Mouse (Mus musculus) c-Kit-negative CD71-positive TER-119-positive erythroid progenitor cells, embryonic 14.5 days (primary cell): Measurements from ENCODE around the gene Cenpx.
"Not testable (repeated sequence)": the region's sequence is repeated elsewhere in the genome, so short reads cannot be mapped to it uniquely, and the experiment has no call there.

Source experiments
- DNase-seq: peaks from one replicate; pipeline ENCODE4 v3.0.0-alpha.2; 2013; ENCODE audit warnings: low read depth, low spot score

The Cenpx gene

DNA sequence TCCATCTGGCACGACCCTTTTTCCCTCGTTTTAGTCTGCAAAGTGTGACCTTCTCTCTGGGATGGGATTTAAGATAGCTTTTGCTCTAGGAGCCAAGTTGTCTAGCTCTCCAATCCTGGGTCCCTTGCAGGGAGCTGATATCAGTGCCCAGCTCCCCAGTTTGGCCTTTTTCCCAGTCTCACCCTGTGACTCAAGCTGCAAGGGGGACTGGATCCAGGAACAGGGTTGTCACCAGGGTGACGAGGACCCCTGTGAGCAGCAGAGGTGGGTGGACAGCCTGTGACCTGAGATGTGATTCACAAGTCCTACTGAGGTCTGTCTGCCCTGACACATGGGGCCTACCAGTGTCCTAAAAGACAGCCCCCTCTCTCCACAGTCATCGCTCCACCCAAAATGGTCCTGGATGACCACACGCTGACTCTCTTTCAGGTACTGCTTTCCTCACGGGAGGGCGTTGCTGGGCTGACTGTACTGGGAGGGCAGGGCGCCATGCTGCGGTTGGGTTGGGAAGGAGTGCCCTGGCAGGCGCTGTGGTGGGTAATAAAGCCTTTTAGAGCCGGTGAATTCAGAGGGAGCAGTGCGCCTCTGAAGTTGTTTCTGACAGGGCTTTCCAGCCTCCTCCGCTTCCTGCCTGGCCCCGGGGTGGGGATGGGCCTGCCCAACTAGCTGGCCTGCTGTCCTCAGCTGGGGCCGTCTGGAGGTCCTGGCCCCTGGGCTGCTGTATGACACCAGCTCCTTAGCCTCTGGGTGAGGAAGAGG, 9.7 kb downstream of the Cenpx start:
- no peak for DNase-seq

DNA sequence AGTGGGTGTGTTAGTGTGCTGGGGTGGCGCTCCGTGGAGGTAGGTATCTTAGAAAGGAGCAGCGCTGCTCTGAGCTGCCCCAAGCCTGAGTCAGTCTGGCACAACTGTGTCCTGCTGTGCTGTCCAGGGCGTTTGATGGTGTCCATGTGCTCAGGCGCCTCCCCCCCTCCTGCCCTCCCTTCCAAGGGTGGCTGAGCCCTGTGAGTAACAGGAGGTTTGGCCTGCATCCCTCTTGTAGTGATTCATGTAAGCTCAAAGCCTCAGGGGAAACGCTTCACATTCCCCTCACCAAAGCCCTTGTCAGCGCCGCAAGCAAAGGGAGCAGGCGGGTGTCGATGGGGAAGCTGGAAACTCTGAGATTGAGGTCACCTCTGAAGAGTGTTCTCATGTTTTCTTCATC, 15.8 kb downstream of the Cenpx start:
- DNase-seq, result no peak

DNA sequence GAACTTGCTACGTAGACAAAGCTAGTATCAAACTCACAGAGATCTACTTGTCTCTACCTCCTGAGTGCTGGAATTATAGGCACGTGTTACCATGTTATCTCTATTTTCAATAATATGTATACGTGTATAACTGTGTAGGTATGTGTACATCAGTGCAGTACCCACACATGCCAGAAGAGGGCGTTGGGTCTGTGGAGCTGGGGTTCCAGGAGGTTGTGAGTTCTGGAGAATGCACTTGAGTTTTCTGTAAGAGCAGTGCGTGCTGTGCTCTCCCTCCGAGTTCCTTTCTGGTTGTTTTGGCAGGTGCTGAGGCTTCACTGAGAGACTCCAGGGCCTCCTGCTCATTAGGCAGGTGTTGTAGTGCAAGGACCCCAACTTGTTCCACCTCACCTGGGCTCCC, 17.0 kb downstream of the Cenpx start:
- DNase-seq, result no peak

DNA sequence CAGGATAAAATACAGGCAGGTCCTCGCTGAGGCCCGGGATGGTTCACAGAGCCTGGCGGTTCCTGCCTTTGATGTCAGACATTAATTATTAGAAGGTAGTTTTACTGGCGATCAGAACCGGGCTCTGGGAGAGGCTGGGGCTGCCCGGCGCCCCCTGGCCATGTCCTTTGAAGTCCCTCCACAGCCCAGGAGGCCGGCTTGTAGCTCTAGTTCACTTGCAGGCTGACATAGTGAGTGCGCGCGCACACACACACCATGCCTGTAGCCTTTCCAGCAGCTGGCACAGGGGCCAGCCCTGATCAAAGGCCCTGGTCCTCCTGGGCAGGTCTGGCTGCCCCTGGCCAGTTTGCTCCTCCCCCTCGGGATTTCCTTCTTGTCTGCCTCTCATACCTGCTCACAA, 17.9 kb downstream of the Cenpx start:
- DNase-seq, result no peak

DNA sequence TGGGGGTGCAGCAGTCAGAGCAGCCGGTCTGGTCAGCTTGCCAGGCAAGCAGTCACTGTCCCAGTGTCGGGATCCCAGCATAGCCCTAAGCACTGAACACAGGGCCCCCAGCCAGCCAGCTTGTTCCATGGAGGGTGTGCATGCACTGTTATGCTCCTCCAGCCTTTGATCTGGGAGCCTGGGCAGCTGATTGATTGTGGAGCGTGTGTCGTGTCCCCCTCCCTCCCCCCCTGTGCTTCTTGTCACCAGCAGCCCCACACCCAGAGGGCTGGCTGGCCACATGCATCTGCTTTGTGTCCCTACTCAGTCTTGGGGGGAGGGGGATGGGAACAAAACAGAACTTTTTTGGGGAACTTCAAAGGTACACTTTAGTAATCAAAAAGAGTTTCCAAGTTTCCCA, 18.4 kb downstream of the Cenpx start:
- DNase-seq, result no peak

DNA sequence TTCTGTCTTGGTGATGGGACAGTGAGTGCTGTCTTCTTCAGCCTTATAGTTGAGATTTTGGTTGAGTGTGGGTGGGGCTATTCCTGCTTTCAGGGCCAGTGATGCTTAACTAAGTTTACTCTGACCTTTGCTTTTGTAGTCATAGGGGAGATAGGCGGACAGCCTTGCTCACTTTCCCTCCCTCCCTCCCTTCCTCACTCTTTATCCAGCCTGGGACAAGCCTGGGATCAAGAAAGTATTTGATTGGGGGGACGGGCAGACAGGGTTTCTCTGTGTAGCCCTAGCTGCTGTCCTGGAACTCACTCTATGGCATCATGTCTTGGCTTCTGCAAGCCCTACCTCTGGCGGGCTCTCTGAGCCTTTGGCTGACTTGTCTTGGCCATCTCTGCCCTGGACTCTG, 20.1 kb downstream of the Cenpx start:
- no peak for DNase-seq

DNA sequence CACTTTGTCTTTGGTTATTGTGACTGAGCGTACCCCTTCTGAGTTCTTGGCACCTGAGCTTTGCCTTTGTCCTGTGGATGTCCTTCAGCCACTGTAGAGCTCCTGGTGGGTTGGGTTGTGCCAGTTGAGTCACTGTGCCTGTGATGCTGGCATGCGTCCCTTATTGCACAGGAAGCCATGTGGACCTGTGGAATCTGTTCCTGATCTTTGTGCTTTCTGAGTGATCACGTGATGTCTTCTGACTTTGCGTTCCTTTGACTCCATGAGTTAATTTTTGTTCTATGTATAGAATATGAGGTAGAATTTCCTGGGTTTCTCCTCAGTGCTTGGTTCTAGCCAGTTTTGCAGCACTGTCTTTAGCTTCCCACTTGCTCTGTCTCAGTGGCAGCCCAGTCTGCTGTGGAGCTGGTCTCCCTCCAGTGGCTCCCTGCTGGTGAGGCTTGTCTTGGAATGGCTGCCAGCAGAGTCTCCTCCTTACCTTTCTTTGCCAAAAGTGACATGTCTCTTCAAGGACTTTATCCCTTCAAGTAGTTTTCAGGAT, 21.0 kb downstream of the Cenpx start:
- DNase-seq, result no peak

DNA sequence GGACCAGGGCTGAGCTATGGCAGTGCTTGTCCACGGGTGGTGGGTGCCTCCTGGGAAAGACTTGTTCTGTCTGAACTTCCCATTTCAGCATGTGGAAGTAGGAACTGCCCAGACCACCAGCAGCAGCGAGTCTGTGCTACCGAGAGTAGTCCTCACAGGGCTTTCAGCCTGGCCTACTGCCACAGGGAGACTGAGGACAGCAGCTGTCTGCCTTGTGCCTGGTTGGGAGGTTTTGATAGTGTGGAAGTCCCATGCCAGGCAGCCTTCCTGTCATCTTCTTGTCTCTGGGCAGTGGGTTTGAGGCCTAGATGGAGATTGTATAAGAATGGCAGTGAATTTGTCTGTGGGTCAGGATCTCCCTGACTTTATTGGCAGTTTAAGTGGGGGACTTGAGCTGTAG, 24.2 kb downstream of the Cenpx start:
- DNase-seq, result no peak

DNA sequence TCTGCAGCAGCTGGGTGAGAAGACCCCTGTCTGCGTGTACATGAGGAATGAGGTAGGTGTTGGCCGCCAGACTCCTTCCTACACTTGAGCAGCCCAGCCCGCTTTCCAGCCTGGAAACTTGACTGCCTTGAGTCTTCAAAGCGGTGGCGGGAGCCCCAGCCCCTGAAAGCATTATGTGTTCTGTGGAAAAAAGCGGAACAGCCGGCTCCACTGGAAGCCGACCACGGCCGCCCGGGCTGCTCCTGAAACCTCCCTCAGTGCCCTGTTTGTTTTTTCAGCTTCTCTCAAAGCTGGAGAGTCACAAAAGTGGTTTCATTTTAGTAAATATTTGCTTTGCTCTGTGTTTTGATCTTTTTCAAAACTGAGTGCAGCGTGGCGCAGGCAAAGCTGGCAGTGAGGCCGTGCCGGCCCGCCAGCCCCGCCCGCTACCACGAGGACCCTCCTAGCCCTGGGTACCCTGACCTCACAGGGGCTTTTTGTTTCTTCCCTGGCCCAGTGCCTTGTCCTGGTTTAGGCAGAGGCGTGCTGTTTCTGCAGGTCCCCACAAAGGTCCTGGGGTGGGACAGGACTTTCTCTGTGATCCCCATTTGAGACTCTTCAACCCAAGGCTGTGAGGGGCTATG, 26.8 kb downstream of the Cenpx start:
- DNase-seq, result no peak

DNA sequence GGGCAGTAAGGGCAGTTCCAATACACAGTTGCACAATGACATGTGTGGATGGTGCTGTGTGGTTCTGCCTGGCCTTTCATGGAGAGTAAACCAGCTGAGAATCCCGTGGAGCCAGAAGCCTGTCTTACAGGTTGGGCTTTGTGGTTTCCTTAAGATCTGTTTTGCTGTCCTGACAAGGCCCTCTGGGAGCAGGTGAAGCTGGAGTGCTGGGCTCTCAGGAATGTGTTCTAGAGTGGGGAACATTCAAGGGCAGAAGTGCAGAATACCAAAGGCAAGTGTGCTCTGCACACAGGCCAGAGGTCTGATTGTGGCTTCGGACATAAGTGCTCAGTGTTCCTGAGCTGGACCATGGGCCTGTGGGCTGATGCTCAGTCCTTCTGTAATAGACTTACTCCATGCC, 28.9 kb downstream of the Cenpx start:
- no peak for DNase-seq

DNA sequence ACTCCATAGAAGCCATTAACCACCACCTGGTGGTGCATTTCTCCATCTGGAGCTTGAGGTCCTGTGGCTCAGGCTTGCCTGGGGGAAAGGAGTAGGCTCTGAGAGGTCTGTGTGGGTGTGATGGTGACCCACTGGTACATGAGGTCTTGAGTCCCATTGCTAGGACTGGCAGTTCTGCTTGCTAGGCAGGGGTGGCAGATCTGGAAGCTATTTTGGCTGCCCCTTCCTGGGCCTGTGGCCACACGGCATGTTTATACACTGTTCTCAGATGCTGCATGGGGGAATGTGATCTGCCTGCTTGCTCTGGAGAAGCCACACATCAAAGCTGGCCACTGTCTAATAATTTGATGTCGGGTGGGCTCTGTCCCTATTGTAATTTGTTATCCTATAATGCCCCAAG, 29.5 kb downstream of the Cenpx start:
- no peak for DNase-seq

DNA sequence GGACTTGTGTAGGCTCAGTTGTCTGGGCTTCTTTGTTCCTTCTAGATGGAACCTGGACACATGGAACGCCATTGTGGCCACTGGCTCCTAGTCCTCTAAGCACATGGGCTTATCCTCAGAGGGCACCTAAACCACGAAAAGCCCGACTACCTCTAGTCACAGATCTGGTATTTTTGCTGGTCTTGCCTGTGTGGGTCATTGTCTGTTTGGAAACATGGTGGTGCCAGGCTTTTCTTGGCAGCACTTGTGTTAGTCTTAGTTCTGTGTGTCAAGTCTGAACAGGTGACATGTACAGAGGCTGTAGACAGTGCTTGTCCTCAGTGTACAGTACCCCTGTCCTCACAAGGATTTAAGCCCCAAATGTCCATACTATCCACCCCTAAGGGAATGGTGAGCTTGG, 30.0 kb downstream of the Cenpx start:
- no peak for DNase-seq

DNA sequence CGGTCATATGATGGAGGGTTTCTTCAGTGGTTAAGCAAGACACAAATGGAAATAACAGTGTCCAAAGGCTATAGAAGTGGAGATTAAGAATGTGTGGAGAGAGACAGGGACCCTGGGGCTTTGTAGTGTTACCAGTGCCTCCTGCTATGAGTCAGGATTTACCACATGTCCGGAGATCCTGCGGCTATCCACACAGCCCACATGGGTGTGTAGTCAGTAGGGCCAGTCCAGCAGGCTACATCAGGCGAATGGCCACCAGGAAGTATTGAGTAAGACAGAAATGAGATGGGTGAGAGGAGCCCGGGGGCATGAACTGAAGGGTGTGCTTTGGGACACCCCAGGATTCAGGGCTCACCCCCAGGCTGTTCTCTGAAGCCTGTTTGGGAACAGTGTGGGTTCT, 30.9 kb downstream of the Cenpx start:
- no peak for DNase-seq

DNA sequence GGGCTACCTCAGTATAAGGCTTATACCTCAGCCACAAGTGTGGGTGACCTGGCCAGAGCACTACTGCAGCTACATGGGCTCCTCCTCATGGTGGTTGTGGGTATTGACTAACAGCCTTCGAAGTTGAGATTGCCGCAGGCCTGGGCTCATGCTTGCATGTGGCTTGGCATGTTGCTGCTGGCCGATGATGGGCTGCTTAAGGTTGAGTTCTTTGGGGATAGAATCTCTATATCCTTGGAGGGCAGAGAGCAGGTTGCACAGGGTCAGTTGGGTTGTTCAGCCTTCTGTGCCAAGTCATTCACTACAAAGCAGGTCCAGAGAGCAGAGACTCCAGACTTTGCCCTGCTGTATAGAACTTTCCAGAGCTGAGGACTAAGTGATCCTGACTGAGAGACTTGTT, 33.6 kb downstream of the Cenpx start:
- DNase-seq, result no peak

DNA sequence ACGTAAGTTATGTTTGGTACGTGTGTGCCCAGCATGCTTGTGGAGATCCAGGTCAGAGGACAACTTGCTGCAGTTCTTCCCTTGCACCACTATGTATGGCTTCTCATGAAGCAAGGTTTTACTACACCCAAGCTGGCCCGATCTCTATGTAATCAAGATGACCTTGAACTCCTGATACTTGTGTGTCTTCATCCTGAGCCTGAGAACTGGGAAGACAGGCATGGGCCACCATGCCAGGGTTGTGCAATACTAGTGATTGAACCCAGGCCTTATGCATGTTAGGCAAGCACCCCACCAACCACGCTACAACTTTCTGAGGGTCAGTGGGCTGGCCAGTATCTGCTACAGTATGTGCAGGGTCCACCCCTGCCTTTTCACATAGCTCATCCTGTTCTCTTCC, 36.6 kb downstream of the Cenpx start:
- DNase-seq, result no peak

DNA sequence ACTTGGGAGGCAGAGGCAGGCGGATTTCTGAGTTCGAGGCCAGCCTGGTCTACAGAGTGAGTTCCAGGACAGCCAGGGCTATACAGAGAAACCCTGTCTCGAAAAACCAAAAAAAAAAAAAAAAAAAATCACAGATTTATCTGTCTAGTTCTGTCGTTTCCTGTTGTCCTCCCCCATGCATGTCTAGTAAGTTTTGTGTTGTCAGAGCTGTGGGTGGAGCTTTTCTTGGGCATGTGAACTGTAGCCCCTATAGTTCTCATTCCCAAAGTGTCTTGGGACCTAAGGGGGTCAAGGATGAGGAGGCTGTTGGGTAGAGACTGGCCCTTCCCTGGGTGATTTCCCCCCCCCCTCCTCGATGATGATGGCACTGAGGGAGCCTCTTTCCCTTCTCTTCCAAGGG, 37.7 kb downstream of the Cenpx start:
- DNase-seq, result not testable (repeated sequence)

DNA sequence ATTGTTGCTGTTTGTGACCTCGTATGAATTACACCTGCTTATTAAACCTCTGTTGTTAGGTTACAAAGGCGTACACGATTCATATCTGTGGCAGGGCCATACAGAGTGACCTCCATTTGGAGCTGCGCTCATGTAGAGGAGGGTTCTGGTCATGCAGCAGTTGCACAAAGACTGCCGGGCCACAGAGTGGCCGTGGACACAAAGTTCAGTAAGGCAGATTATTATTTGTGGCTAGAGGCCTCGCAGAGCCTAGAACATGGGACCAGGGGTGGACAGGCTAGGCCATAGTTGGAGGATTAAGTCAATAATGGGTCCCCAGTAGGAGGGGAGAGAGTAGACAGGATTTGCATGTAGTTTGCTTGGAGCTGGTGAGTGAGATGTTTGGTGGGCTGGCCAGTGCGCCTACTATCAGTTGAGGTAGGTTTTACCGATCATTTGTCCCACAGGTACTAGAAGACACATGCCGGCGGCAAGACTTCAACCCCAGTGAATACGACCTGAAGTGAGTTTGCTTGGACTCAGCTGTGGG, 39.9 kb downstream of the Cenpx start:
- DNase-seq, result no peak

DNA sequence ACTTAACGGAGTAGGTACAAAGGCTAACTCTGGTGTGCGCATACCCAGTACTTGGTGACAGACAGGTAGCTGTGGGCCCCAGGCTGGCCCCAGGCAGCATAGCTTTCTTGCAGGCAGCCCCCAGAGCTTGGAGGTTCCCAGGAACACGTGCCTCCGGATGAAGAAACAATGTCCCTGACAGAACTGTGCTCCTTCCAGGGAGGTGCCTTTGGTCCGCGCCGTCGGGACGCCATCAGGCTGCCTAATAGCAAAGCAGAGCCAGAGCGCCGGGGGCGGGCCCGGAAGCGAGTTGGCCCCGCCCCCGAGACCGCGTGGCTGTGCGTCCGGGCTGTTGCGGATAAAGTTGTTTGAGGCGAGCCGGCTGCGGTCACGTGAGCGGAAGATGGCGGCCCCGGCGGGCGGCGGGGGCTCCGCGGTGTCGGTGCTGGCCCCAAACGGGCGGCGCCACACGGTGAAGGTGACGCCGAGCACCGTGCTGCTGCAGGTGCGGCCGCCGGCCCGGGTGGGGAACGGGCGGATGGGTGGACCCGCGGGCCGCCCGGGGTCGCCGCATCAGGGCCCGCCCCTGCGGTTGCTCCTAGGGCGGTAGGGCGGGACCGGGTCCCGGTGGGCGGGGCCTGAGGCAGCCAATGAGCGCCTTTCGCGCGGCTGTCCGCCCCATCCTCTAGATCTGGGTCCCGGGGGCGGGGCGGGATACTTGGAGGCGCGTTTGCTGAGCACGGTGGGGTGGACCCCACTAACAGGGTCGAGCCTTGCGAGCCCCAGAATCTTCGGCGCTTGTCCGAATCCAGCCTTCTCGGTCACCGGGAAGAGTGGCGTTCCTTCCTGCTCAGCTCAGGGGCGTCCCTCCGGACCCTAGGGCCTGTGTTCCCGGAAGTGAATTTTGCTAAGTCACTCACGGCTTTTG, 40.6 kb downstream of the Cenpx start, which contains the start of gene Aspscr1:
Gene Aspscr1 (plus strand): TSS at position 287 of the 907 bp plus-strand sequence.
- peak; percentile 91 for DNase-seq

DNA sequence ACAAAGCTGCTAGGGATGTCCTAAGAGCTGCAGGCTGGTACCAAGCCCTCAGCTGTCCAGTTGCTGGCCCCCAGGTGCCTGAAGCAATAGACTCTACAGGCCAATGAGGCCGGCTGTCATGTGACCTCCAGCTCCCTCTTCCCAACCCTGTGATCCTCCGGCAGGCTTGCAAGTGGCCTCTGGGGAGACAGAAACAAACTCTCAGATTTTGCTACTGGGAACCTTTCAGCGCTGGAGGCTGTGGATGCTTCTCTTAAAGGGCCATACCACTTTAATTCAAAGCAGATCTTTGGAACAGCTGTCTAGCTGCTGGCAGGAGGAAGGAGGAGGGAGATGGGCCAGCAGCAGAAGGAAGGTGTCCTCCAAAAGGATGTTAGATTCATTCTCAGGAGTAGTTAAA, 46.9 kb downstream of the Cenpx start:
- DNase-seq, result no peak

DNA sequence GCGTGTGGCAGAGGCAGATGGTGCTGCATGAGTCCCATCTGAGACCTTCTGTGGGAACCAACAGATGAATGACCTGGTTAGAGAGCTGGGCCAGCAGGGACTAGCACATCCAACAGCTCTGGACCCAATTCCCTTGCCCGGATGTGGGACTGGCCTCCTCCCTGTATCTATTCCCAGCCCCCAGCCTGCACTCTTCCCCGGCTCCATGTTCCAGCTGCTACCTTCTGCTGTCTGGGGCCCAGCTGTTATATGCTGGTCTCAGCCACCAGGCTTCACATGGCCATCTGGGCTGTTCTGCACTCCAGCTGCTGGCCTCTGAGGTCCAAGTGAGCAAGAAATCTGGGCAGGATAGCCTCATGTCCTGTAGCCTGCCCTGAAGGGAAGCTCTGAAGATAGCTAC, 48.1 kb downstream of the Cenpx start:
- no peak for DNase-seq

DNA sequence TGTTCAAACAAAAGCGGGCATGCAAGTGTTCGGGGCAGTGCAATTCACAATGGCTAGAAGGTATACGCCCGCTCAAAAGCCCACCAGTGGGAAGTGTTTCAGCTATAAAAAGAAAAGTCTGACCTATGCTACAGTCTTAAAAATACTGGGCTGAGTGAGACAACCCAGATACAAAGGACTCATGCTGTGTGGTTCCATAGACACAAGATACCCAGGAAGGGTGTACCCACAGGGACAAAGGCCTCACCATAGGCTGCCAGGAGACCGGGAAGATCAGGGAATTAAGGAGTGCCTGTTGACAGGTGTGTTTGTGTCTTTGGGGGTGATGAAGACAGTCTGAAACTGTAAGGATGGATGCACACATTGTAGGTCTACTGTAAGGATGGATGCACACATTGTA, 49.8 kb downstream of the Cenpx start:
- DNase-seq, result no peak

DNA sequence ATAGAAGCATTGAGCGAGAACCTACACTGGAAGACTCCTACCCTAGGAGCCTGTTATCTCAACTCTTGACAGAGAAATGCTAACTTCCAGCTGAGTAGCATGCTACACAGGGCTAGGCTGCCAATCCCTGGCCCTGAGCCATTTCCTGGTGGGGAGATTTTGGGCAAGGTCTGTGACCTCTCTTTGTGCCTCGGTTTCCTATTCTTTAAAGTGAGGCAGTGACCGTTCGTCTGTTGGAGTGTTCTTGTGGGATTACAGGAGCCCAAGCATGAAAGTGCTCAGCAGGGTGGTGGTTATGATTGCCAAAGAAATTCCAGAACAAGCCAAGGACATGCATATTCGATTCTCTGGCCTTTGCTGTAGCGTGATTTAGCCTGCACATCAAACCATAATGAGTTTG, 50.8 kb downstream of the Cenpx start:
- DNase-seq, result no peak
